Mouse (Mus musculus): ENCODE data around the gene Elp4.

- TF ChIP-seq POLR2A (IDR thresholded peaks at IDR 0.05; ENCODE audit: low read depth, low read length) (no peak), CTCF (IDR thresholded peaks at IDR 0.05; ENCODE audit: borderline replicate concordance, insufficient read depth, low read length) (no peak)
These were observed 61.2 kb downstream of the Elp4 start for GRCm38 (mm10) chr2:105843151-105843550.

All from embryonic fibroblast, embryonic 13.5 days (primary cell).